Mouse (Mus musculus): ENCODE results near the gene Nrde2.

DNA sequence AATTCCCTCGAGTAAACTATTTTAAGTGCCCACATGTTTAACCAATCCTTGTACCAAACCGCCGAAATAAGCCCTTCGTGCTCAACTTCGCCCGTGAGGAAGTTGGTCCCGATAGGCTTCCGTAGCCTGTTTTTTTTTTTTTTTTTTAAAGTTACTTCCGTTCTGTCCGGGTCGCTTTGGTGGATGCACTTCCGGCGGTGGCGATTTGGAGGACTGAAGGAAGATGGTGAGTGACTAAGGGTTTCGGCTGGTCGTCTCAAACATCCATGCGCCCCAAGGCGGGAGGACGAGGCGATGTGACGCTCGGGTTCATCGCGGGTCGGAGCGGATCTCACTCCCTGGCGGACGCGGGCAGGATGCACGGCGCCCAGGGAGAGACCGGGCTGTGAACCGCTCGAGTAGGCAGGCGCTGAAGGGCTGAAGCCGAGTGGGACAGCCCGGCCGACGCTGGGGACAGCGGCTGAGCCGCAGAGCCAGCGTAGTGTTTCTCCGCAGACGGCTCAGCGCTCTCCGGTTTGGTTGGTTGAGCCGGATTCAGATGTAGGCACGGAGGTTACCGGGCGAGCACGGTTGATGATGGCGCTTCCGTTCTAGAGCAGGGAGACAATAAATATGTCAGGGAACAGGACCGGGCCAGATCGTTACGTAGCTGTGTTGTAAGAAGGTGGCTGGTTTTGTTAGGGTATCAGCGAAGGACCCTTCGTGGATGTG lies 49.3 kb downstream of the Nrde2 start, which contains the start of gene Psmc1:
- TF ChIP-seq POLR2A (IDR thresholded peaks at IDR 0.05; ENCODE audit: borderline replicate concordance, low read depth, low read length) (peak; percentile 74; the same call in 1 of the 2 replicates), CTCF (IDR thresholded peaks at IDR 0.05; ENCODE audit: low read depth, low read length) (no peak)

Data from bone marrow macrophage, adult 2 months (primary cell).